Mouse (Mus musculus): ENCODE measurements around the gene Hist1h2bn. TPM values are rescaled to one million over a fixed set of nuclear protein-coding genes. Genes with fewer than 3 reads are reported as not detected.
A peak's percentile ranks its signal among the peaks of the same experiment; 100 is the strongest.
"Not testable (repeated sequence)": the region's sequence is repeated elsewhere in the genome, so short reads cannot be mapped to it uniquely, and the experiment has no call there.

Hist1h2bn gene
- polyA plus RNA-seq, 1 experiment from 2014 or later, result 1.3 TPM

DNA sequence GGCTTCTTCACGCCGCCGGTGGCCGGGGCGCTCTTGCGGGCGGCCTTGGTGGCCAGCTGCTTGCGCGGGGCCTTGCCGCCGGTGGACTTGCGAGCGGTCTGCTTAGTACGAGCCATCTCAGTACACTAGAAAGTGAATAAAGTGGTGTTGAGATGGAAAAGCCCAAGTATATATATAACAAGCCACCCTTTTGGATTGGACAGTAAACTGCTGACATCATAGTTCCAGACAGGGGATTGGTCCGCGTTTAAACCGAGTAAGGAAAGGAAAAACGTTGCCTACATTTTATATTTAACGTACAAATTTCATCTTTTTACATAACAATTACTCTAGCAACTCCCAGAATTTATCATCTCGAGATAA lies 29.3 kb downstream of the Hist1h2bn start, which contains the start of gene Hist1h3i:
TSS of gene Hist1h3i (minus strand) at position 116 of the 363 bp plus-strand sequence.
- peak; percentile 97 for DNase-seq (ENCODE audit: low spot score)
- no peak for TF ChIP-seq EP300 (IDR thresholded peaks at IDR 0.05)
- TF ChIP-seq CTCF (IDR thresholded peaks at IDR 0.05), result no peak
- WGBS, result 0% methylated on average over 13 of the region's 20 CpGs
- Histone ChIP-seq H3K9ac (replicated peaks; ENCODE audit: low read depth) (0 out of 2 replicates have a peak within 1 kb of the TSS, but pooled peaks have one; percentile 16), H3K27ac (ENCODE audit: low read length) (peak within 1 kb of the TSS; percentile 70), H3K9me3 (ENCODE audit: low read length) (no peaks in the 10 kb centered on the region), H3K4me1 (ENCODE audit: insufficient read depth, low read depth, low read length) (peaks cover 10% of the 10 kb centered on the region; the same call in 1 of the 2 replicates), H3K36me3 (ENCODE audit: insufficient read depth, low read length) (no peaks in the 10 kb centered on the region), H3K27me3 (replicated peaks; ENCODE audit: insufficient read depth, low read length) (no peaks in the 10 kb centered on the region), H3K4me3 (ENCODE audit: low read depth, low read length) (peak within 1 kb of the TSS; percentile 34), H3K4me2 (replicated peaks; ENCODE audit: low read depth, low read length) (peak within 1 kb of the TSS; percentile 56)
- ATAC-seq, result peak; percentile 62

DNA sequence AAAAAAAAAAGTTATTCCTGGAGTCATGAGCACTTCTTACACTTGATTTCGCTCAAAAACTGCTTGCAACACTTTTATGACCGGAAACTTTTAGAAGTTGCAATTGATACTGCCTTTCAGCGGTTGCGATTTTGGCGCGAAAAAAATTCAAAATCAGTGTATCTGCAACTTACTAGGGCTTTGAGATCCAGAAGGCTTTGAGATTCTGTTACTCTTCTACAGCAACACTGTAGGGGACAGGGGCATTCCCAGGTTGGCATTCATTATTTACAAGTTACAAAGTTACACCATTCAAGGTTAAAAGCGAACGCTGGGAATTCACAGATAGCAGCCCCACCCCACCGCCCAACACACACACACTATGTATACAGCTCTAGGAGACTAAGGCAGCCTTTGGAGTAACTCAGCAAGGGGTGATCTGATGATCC lies 29.8 kb downstream of the Hist1h2bn start:
- Histone ChIP-seq H3K9ac (replicated peaks; ENCODE audit: low read depth) (no peak overlapping the region), H3K27ac (ENCODE audit: low read length) (peak overlapping the region; percentile 43; the same call in 1 of the 2 replicates), H3K9me3 (ENCODE audit: low read length) (no peaks in the 10 kb centered on the region), H3K4me2 (replicated peaks; ENCODE audit: low read depth, low read length) (peak overlapping the region; percentile 56), H3K4me1 (ENCODE audit: insufficient read depth, low read depth, low read length) (peaks cover 10% of the 10 kb centered on the region; the same call in 1 of the 2 replicates), H3K36me3 (ENCODE audit: insufficient read depth, low read length) (no peaks in the 10 kb centered on the region), H3K27me3 (replicated peaks; ENCODE audit: insufficient read depth, low read length) (no peaks in the 10 kb centered on the region), H3K4me3 (ENCODE audit: low read depth, low read length) (peak overlapping the region; percentile 34)
- WGBS, result 1% methylated on average over 9 of the region's 9 CpGs
- TF ChIP-seq CTCF (IDR thresholded peaks at IDR 0.05), result no peak
- no peak for TF ChIP-seq EP300 (IDR thresholded peaks at IDR 0.05)
- ATAC-seq, result no peak
- peak; percentile 50 for DNase-seq (ENCODE audit: low spot score)

DNA sequence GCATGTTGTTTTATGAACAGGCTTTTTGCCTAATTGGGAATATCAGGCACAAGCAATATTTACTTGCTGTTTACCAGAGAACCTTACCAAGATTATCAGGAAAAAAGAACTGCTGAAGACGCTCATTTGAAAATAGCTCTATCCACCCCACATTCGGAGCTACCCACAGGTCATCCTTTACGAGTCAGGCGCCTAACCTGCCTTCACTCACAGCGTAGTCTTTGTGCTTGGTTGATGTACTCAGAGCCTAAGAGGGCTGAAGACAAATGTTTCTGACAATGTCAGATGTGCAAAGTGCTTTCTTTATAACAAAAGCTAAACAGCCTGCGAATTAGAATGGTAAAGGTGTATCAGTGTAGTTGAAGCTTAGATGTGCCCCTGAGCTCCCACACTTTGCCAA lies 30.4 kb downstream of the Hist1h2bn start:
- H3K4me2 ChIP-seq (replicated peaks; ENCODE audit: low read depth, low read length), result no peak overlapping the region
- DNase-seq (ENCODE audit: low spot score) (no peak), ATAC-seq (no peak)
- TF ChIP-seq EP300 (IDR thresholded peaks at IDR 0.05), result no peak
- TF ChIP-seq CTCF (IDR thresholded peaks at IDR 0.05), result no peak
- peaks cover 10% of the 10 kb centered on the region; the same call in 1 of the 2 replicates for H3K4me1 ChIP-seq (ENCODE audit: insufficient read depth, low read depth, low read length)
- no peaks in the 10 kb centered on the region for H3K9me3 ChIP-seq (ENCODE audit: low read length)
- H3K27ac ChIP-seq (ENCODE audit: low read length), result no peak overlapping the region
- 36% methylated on average over 6 of the region's 6 CpGs for WGBS
- H3K9ac ChIP-seq (replicated peaks; ENCODE audit: low read depth), result no peak overlapping the region
- H3K4me3 ChIP-seq (ENCODE audit: low read depth, low read length), result no peak overlapping the region
- no peaks in the 10 kb centered on the region for H3K27me3 ChIP-seq (replicated peaks; ENCODE audit: insufficient read depth, low read length)
- H3K36me3 ChIP-seq (ENCODE audit: insufficient read depth, low read length), result no peaks in the 10 kb centered on the region

DNA sequence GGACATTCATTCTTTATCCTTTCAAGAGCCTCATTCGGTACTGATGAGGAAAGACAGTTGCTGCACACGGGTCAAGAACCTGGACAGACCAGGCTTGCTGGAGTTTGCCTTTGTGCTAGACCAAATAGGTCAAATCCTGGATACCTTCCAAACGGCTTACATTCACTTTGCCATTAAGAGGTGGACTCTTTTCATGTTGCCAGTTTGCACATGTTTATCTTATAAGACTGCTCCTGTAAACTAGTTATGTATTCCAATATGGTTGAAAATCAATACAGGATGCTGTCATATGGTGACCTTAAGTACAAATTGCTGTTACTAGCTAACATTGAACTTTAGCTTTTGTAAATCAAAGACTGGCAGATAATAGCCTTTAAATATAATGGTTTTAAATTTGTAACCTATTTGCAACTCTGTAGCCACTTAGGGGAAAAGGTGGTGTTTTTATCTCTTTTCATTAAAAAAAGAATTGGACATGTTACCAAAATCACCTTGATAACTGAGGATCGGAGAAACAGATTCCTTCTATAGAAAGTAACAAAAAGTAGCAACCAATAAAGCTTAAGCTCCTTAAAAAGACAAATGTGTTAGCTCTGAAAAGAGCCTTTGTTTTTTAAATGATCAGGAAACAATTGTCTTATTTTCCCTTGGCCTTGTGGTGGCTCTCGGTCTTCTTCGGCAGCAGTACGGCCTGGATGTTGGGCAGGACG lies 32.4 kb downstream of the Hist1h2bn start:
- TF ChIP-seq EP300 (IDR thresholded peaks at IDR 0.05), result no peak
- no peak for TF ChIP-seq CTCF (IDR thresholded peaks at IDR 0.05)
- WGBS, result 4% methylated on average over 8 of the region's 8 CpGs
- Histone ChIP-seq H3K4me3 (ENCODE audit: low read depth, low read length) (peak overlapping the region; percentile 33), H3K4me1 (ENCODE audit: insufficient read depth, low read depth, low read length) (peaks cover 4% of the 10 kb centered on the region; the same call in 1 of the 2 replicates), H3K9ac (replicated peaks; ENCODE audit: low read depth) (no peak overlapping the region), H3K27ac (ENCODE audit: low read length) (0 out of 2 replicates have a peak overlapping the region, but pooled peaks have one; percentile 21), H3K9me3 (ENCODE audit: low read length) (no peaks in the 10 kb centered on the region), H3K27me3 (replicated peaks; ENCODE audit: insufficient read depth, low read length) (no peaks in the 10 kb centered on the region), H3K4me2 (replicated peaks; ENCODE audit: low read depth, low read length) (peak overlapping the region; percentile 46), H3K36me3 (ENCODE audit: insufficient read depth, low read length) (no peaks in the 10 kb centered on the region)
- DNase-seq (ENCODE audit: low spot score) (peak; percentile 38), ATAC-seq (no peak)

DNA sequence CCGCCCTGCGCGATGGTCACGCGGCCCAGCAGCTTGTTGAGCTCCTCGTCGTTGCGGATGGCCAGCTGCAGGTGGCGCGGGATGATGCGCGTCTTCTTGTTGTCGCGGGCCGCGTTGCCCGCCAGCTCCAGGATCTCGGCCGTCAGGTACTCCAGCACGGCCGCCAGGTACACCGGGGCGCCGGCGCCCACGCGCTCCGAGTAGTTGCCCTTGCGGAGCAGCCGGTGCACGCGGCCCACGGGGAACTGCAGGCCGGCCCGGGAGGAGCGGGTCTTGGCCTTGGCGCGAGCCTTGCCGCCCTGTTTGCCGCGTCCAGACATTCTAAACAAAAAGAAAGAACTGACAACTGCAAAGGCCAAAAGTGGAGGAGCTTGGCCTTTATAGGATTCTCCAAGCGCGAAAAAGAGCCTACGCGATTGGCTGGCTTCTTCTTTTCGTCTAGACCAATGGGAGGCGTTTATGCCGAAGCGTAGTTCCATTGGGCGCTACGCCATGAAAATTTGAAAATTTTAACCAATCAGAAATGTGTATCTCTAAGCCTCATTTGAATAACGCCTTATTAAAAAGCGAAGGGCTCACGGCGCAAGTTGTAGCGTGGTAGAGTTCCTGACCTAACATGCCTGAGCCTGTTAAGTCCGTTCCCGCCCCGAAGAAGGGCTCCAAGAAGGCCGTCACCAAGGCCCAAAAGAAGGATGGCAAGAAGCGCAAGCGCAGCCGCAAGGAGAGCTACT lies 33.1 kb downstream of the Hist1h2bn start, which contains the start of the genes Hist1h2an and Hist1h2bp:
TSS of gene Hist1h2an (minus strand) at position 320 of the 731 bp plus-strand sequence.
TSS of gene Hist1h2bp (plus strand) at position 563 of the 731 bp plus-strand sequence.
- Histone ChIP-seq H3K4me2 (replicated peaks; ENCODE audit: low read depth, low read length) (peak within 1 kb of the TSS; percentile 47), H3K4me3 (ENCODE audit: low read depth, low read length) (peak within 1 kb of the TSS; percentile 33), H3K27ac (ENCODE audit: low read length) (0 out of 2 replicates have a peak within 1 kb of the TSS, but pooled peaks have one; percentile 55)
- H3K36me3 ChIP-seq (ENCODE audit: insufficient read depth, low read length); H3K4me1 ChIP-seq (ENCODE audit: insufficient read depth, low read depth, low read length); H3K9ac ChIP-seq (replicated peaks; ENCODE audit: low read depth); H3K9me3 ChIP-seq (ENCODE audit: low read length); H3K27me3 ChIP-seq (replicated peaks; ENCODE audit: insufficient read depth, low read length): not testable (repeated sequence)
- TF ChIP-seq EP300 (IDR thresholded peaks at IDR 0.05), result 0 out of 2 replicates have a peak, but pooled peaks have one; percentile 43
- DNase-seq (ENCODE audit: low spot score) (peak; percentile 98), ATAC-seq (peak; percentile 96)
- under 1% methylated on average over 32 of the region's 63 CpGs for WGBS
